Mouse (Mus musculus) testis, postnatal 14 days (tissue): ENCODE measurements around the gene Hpd.

ENCODE experiments used
- DNase-seq: peaks from one replicate; pipeline ENCODE4 v3.0.0; 2021; ENCODE audit warnings: low spot score

The Hpd gene

GRCm38 (mm10) chr5:123146357-123146756, 36.2 kb downstream of the Hpd start:
- no peak for DNase-seq

- DNase-seq: no peak
Measured at GRCm38 (mm10) chr5:123144746-123145590, 37.6 kb downstream of the Hpd start.

- DNase-seq: no peak
Measured at GRCm38 (mm10) chr5:123143971-123144745, 38.4 kb downstream of the Hpd start.

GRCm38 (mm10) chr5:123143251-123143970, 39.1 kb downstream of the Hpd start:
- peak; percentile 71 for DNase-seq

- no peak for DNase-seq
Measured at GRCm38 (mm10) chr5:123142161-123143157, 40.1 kb downstream of the Hpd start, which contains the start of gene Setd1b. Setd1b (plus strand) TSS chr5:123142193.

GRCm38 (mm10) chr5:123141555-123142160, 40.9 kb downstream of the Hpd start:
- DNase-seq: peak; percentile 52

GRCm38 (mm10) chr5:123140694-123141554, 41.6 kb downstream of the Hpd start:
- DNase-seq: peak; percentile 83

- no peak for DNase-seq
Measured at GRCm38 (mm10) chr5:123139722-123140627, 42.6 kb downstream of the Hpd start.

GRCm38 (mm10) chr5:123138953-123139721, 43.4 kb downstream of the Hpd start:
- peak; percentile 78 for DNase-seq

GRCm38 (mm10) chr5:123138230-123138911, 44.2 kb downstream of the Hpd start:
- peak; percentile 78 for DNase-seq

- no peak for DNase-seq
Measured at GRCm38 (mm10) chr5:123137910-123138229, 44.7 kb downstream of the Hpd start.

- peak; percentile 78 for DNase-seq
Measured at GRCm38 (mm10) chr5:123137044-123137909, 45.2 kb downstream of the Hpd start.

GRCm38 (mm10) chr5:123136361-123137043, 46.0 kb downstream of the Hpd start:
- peak; percentile 88 for DNase-seq

GRCm38 (mm10) chr5:123135471-123136360, 46.8 kb downstream of the Hpd start:
- DNase-seq: peak; percentile 85
